Mouse (Mus musculus): ENCODE results near the gene Zbtb46.

- TF ChIP-seq CTCF (IDR thresholded peaks at IDR 0.05) (no peak), EP300 (IDR thresholded peaks at IDR 0.05) (no peak)
Observed at GRCm38 (mm10) chr2:181342766-181343165, 116.5 kb downstream of the Zbtb46 start.

Data from lung, postnatal 0 days (tissue).